Mouse (Mus musculus) heart, adult 2 months (tissue): Measurements from ENCODE around the gene Ntrk3.

Experiments
- CTCF ChIP-seq: fragments of 200-600 bp; IDR thresholded peaks from 2 replicates; pipeline ENCODE4 v1.8.1; 2022; ENCODE audit warnings: antibody characterized with exemption, mild to moderate bottlenecking, moderate library complexity
- EP300 ChIP-seq: fragments of 200-500 bp; IDR thresholded peaks from 2 replicates; pipeline ENCODE4 v1.6.1; 2011; ENCODE audit warnings: low read depth, low read length, control low read depth; ENCODE audit not compliant: insufficient read depth
- POLR2A ChIP-seq: fragments of 200-500 bp; IDR thresholded peaks from 2 replicates; pipeline ENCODE4 v1.6.1; 2011; ENCODE audit warnings: mild to moderate bottlenecking, low read depth, low read length, control low read depth; ENCODE audit not compliant: insufficient read depth

DNA sequence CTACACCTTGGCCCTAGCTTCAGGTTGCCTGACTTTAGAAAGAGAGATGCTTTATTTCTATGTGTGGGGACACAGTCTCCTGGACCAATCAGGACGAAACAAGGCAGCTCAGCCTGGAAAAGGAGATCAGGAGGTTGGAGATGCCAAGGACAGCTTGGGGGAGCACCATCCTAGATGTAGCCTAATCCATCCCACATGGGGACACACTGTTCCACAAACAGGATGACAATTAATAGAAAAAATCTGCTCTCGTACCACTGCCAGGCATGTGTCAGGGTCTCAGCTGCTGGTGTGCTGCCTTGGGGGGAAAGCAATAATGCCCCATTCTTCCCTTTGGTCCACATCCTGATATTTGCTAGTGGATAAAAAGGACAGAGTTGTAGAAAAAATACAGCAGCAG, 289.0 kb downstream of the Ntrk3 start:
- TF ChIP-seq CTCF (no peak), POLR2A (no peak), EP300 (no peak)
